Mouse (Mus musculus) myocyte (in vitro differentiated cells): ENCODE measurements around the gene Fermt3.

Experiments
- E2F4 ChIP-seq: IDR thresholded peaks from one replicate; pipeline ENCODE4 v1.6.1; 2011; ENCODE audit warnings: mild to moderate bottlenecking, control low read depth, moderate library complexity; ENCODE audit not compliant: insufficient read depth
- MAX ChIP-seq: IDR thresholded peaks from one replicate; pipeline ENCODE4 v1.6.1; 2011; ENCODE audit warnings: low read depth, mild to moderate bottlenecking, control low read depth
- POLR2A ChIP-seq: IDR thresholded peaks from one replicate; pipeline ENCODE4 v1.6.1; 2011; ENCODE audit warnings: low read depth, mild to moderate bottlenecking, control low read depth, moderate library complexity; ENCODE audit not compliant: insufficient read length
- REST ChIP-seq: IDR thresholded peaks from one replicate; pipeline ENCODE4 v1.6.1; 2011; ENCODE audit warnings: mild to moderate bottlenecking, control low read depth, moderate library complexity; ENCODE audit not compliant: insufficient read depth, insufficient read length
- TCF12 ChIP-seq: IDR thresholded peaks from one replicate; pipeline ENCODE4 v1.6.1; 2011; ENCODE audit warnings: mild to moderate bottlenecking, control low read depth; ENCODE audit not compliant: poor library complexity, insufficient read depth, severe bottlenecking
- USF1 ChIP-seq: IDR thresholded peaks from one replicate; pipeline ENCODE4 v1.6.1; 2011; ENCODE audit warnings: low read depth, mild to moderate bottlenecking, control low read depth, moderate library complexity

- TF ChIP-seq MAX (no peak), REST (no peak), POLR2A (no peak), E2F4 (no peak), USF1 (no peak), TCF12 (no peak)
These were observed 38.0 kb upstream of the Fermt3 start for GRCm38 (mm10) chr19:7057126-7057721.
